In the genomic region with DNA sequence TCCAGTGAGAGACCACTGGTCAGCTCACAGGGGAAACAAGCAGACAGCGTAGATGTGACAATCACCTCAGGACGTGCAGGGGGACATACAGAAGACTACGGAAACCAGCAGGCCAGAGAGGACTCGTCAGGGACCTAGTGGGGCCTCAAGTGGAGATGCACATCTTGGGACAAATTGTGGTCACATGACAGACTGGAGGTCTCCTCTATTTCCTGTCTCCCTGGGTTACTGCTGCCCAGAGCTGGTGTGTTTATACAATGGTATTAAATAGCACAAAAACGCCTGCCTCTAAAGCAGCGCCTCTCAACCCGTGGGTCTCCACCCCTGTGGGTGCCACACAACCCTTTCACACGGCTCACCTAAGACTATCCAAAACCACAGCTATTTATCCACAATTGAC, we compare ENCODE assay signal across 15 mouse cellular contexts.
"Had no signal": no experiment of that assay in that cellular context is flagged by ENCODE, and none has a peak within 500 bp of the region (broad histone marks: within the 10 kb centered on the region; RNA-seq: fewer than 3 reads in every experiment).

No protein-coding gene starts in this region.

- H3K9me3 ChIP-seq: limb, embryonic 12.5 days; liver, embryonic 13.5 days; midbrain, embryonic 12.5 days; neural tube, embryonic 13.5 days had no signal

- DNase-seq: kidney, adult 2 months; kidney, postnatal 25 days; liver; liver, embryonic 13.5 days; liver, postnatal 0 days; retina, postnatal 1 day; right cerebral cortex, postnatal 4 days; spleen, adult 18-20 months; thymus, adult 2 months; thymus, postnatal 25 days had no signal

- H3K4me3 ChIP-seq: limb, embryonic 12.5 days; liver, embryonic 13.5 days; midbrain, embryonic 12.5 days; neural tube, embryonic 13.5 days had no signal

- H3K36me3 ChIP-seq: liver, embryonic 13.5 days; midbrain, embryonic 12.5 days had no signal

- H3K27me3 ChIP-seq: midbrain, embryonic 12.5 days; neural tube, embryonic 13.5 days had no signal

- H3K9ac ChIP-seq: hindbrain, embryonic 14.5 days; limb, embryonic 12.5 days; liver, embryonic 13.5 days; liver, postnatal 0 days; midbrain, embryonic 12.5 days; neural tube, embryonic 13.5 days had no signal

- ATAC-seq: liver, postnatal 0 days; midbrain, embryonic 16.5 days had no signal

- H3K27ac ChIP-seq: hindbrain, embryonic 14.5 days; limb, embryonic 12.5 days; liver, embryonic 13.5 days; midbrain, embryonic 12.5 days; neural tube, embryonic 13.5 days had no signal

- H3K4me2 ChIP-seq: hindbrain, embryonic 14.5 days; limb, embryonic 12.5 days; liver, embryonic 13.5 days; midbrain, embryonic 12.5 days; neural tube, embryonic 13.5 days had no signal
